Mouse (Mus musculus): Measurements from ENCODE around the gene Olfr401. TPM values are rescaled to one million over a fixed set of nuclear protein-coding genes. Genes with fewer than 3 reads are reported as not detected.
"Not testable (repeated sequence)": the region's sequence is repeated elsewhere in the genome, so short reads cannot be mapped to it uniquely, and the experiment has no call there.

The Olfr401 gene
- not detected in 2 replicates for polyA plus RNA-seq (2014; fragmentation: Nextera tagmentation; extraction: Ambion mirVana)

GRCm38 (mm10) chr11:74113412-74113811 is at the start of gene Olfr401:
Olfr401 (plus strand) TSS chr11:74113712.
- Histone ChIP-seq H3K4me1 (replicated peaks; ENCODE audit: control insufficient read depth, insufficient read depth, low read length) (no peaks in the 10 kb centered on the region), H3K27ac (ENCODE audit: low read depth, low read length) (no peak within 1 kb of the TSS), H3K27me3 (ENCODE audit: control insufficient read depth, insufficient read depth, low read length) (no peaks in the 10 kb centered on the region), H3K9me3 (ENCODE audit: control insufficient read depth, low read length) (peaks cover 4% of the 10 kb centered on the region), H3K36me3 (ENCODE audit: control insufficient read depth, insufficient read depth, low read length) (no peaks in the 10 kb centered on the region), H3K4me2 (ENCODE audit: low read depth, low read length, severe bottlenecking) (no peak within 1 kb of the TSS), H3K4me3 (ENCODE audit: low read depth, low read length) (no peak within 1 kb of the TSS), H3K9ac (ENCODE audit: low read length) (no peak within 1 kb of the TSS)
- DNase-seq (ENCODE audit: low spot score) (no peak), ATAC-seq (replicated peaks; ENCODE audit: low FRiP score) (no peak)

DNA sequence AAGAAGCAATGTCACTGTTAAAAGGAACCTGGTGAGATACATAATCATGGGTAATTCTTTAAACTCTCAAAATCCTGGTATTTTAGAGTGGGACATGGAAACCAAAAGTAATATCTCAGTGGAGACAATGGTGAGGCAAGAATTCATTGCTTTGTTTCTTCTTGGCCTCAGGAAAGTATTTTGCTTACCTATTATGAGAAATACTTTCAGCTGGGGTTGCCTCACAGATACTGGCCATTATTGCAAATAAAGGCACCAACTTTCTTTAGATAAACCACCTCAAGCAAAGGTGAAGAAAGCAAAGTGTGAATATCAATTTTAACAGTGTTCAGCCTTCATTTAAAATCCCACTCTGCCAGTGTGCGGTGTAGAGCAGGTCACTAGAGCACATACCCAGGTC is 43.9 kb upstream of the Olfr401 start, which contains the start of gene Zfp616:
Gene Zfp616 (plus strand): TSS at position 301 of the 400 bp plus-strand sequence.
- H3K9me3 ChIP-seq (ENCODE audit: control insufficient read depth, low read length) = no peaks in the 10 kb centered on the region; the same call in 1 of the 2 replicates
- H3K4me3 ChIP-seq (ENCODE audit: low read depth, low read length) = no peak within 1 kb of the TSS
- H3K4me2 ChIP-seq (ENCODE audit: low read depth, low read length, severe bottlenecking) = no peak within 1 kb of the TSS
- H3K4me1 ChIP-seq (replicated peaks; ENCODE audit: control insufficient read depth, insufficient read depth, low read length) = no peaks in the 10 kb centered on the region
- DNase-seq (ENCODE audit: low spot score) (no peak), ATAC-seq (replicated peaks; ENCODE audit: low FRiP score) (no peak)
- no peaks in the 10 kb centered on the region for H3K36me3 ChIP-seq (ENCODE audit: control insufficient read depth, insufficient read depth, low read length)
- no peak within 1 kb of the TSS for H3K9ac ChIP-seq (ENCODE audit: low read length)
- 96% methylated on average over 1 of the region's 1 CpGs for WGBS
- H3K27me3 ChIP-seq (ENCODE audit: control insufficient read depth, insufficient read depth, low read length) = no peaks in the 10 kb centered on the region
- no peak within 1 kb of the TSS for H3K27ac ChIP-seq (ENCODE audit: low read depth, low read length)

DNA sequence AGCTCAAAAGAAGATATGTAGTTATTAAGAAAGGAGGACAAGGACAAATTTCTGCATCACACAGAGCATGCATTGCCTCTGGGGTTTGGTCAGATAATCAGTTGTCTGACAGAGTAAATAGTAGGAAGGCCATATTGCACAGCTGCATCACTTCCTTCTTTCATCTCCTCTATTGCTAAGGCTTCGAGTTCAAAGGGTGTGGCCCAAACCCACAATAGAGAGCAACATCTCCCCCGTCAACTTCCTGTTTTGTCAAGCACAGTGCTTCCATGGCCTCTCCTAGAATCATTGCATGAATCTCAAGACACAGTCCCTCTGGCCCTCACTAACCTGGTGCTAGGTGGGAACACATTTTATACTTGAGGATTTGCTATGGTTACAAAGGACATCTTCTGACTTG is 12.8 kb upstream of the Olfr401 start:
- DNase-seq (ENCODE audit: low spot score) = no peak
- no peaks in the 10 kb centered on the region for H3K4me1 ChIP-seq (replicated peaks; ENCODE audit: control insufficient read depth, insufficient read depth, low read length)
- no peak overlapping the region for H3K4me3 ChIP-seq (ENCODE audit: low read depth, low read length)
- no peaks in the 10 kb centered on the region for H3K36me3 ChIP-seq (ENCODE audit: control insufficient read depth, insufficient read depth, low read length)
- no peak overlapping the region for H3K9ac ChIP-seq (ENCODE audit: low read length)
- no peak for ATAC-seq (replicated peaks; ENCODE audit: low FRiP score)
- no peaks in the 10 kb centered on the region for H3K27me3 ChIP-seq (ENCODE audit: control insufficient read depth, insufficient read depth, low read length)
- H3K9me3 ChIP-seq (ENCODE audit: control insufficient read depth, low read length) = no peaks in the 10 kb centered on the region; the same call in none of the 2 replicates
- no peak overlapping the region for H3K4me2 ChIP-seq (ENCODE audit: low read depth, low read length, severe bottlenecking)
- WGBS = 82% methylated on average over 2 of the region's 2 CpGs
- no peak overlapping the region for H3K27ac ChIP-seq (ENCODE audit: low read depth, low read length)

DNA sequence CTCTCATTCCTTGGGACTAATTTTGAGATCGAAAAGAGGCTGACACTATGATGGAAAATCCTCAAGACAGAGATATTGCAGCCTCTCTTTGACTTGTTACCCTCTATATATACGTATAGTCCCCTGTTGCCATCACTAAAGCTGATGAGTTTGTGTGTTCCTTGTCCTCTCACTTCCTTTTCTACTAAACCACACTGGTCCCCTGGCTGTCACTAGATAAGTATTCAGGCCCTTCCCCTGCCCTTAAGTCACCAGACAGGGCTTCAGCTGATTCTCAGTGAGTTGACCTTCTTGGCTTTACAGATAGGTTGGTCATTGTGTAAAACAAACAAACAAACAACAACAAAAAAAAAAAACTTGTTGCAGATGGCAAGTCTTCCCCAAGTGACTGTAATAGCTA is 12.0 kb upstream of the Olfr401 start:
- no peak overlapping the region for H3K4me2 ChIP-seq (ENCODE audit: low read depth, low read length, severe bottlenecking)
- H3K36me3 ChIP-seq (ENCODE audit: control insufficient read depth, insufficient read depth, low read length) = no peaks in the 10 kb centered on the region
- no peaks in the 10 kb centered on the region for H3K4me1 ChIP-seq (replicated peaks; ENCODE audit: control insufficient read depth, insufficient read depth, low read length)
- DNase-seq (ENCODE audit: low spot score) (no peak), ATAC-seq (replicated peaks; ENCODE audit: low FRiP score) (no peak)
- WGBS = 49% methylated on average over 2 of the region's 2 CpGs
- no peak overlapping the region for H3K27ac ChIP-seq (ENCODE audit: low read depth, low read length)
- H3K27me3 ChIP-seq (ENCODE audit: control insufficient read depth, insufficient read depth, low read length) = no peaks in the 10 kb centered on the region
- no peaks in the 10 kb centered on the region; the same call in none of the 2 replicates for H3K9me3 ChIP-seq (ENCODE audit: control insufficient read depth, low read length)
- H3K4me3 ChIP-seq (ENCODE audit: low read depth, low read length) = no peak overlapping the region
- H3K9ac ChIP-seq (ENCODE audit: low read length) = no peak overlapping the region

DNA sequence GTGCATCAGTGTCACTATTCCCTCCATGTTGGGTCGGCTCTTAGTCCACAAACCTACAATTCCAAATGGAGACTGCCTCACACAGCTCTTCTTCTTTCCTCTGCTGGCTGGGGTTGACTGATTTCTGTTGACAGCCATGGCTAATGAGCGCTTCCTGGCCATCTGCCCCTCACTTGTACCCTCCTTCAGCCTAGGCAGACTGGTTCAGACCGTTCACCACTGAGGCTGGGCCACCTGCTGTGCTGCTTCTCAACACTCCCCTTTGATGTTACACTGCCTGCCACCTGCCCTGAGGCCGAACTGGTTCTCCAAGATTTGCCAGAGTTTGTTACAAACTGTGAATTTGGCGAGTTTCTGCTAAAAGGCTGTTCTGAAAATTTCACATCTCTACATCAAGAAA is 8.4 kb upstream of the Olfr401 start:
- H3K4me1 ChIP-seq (replicated peaks; ENCODE audit: control insufficient read depth, insufficient read depth, low read length) = no peaks in the 10 kb centered on the region
- H3K9me3 ChIP-seq (ENCODE audit: control insufficient read depth, low read length) = peaks cover 1% of the 10 kb centered on the region
- no peak overlapping the region for H3K27ac ChIP-seq (ENCODE audit: low read depth, low read length)
- H3K27me3 ChIP-seq (ENCODE audit: control insufficient read depth, insufficient read depth, low read length) = no peaks in the 10 kb centered on the region
- ATAC-seq (replicated peaks; ENCODE audit: low FRiP score) = no peak
- H3K4me2 ChIP-seq (ENCODE audit: low read depth, low read length, severe bottlenecking) = no peak overlapping the region
- no peak for DNase-seq (ENCODE audit: low spot score)
- H3K4me3 ChIP-seq (ENCODE audit: low read depth, low read length) = no peak overlapping the region
- no peaks in the 10 kb centered on the region for H3K36me3 ChIP-seq (ENCODE audit: control insufficient read depth, insufficient read depth, low read length)
- WGBS = 44% methylated on average over 5 of the region's 5 CpGs
- no peak overlapping the region for H3K9ac ChIP-seq (ENCODE audit: low read length)

GRCm38 (mm10) chr11:74140001-74140400 is 26.5 kb downstream of the Olfr401 start:
- not testable (repeated sequence) for H3K27me3 ChIP-seq (ENCODE audit: control insufficient read depth, insufficient read depth, low read length); H3K4me2 ChIP-seq (ENCODE audit: low read depth, low read length, severe bottlenecking); ATAC-seq (replicated peaks; ENCODE audit: low FRiP score); H3K36me3 ChIP-seq (ENCODE audit: control insufficient read depth, insufficient read depth, low read length); H3K9ac ChIP-seq (ENCODE audit: low read length); H3K27ac ChIP-seq (ENCODE audit: low read depth, low read length); H3K4me3 ChIP-seq (ENCODE audit: low read depth, low read length); DNase-seq (ENCODE audit: low spot score); H3K4me1 ChIP-seq (replicated peaks; ENCODE audit: control insufficient read depth, insufficient read depth, low read length)
- WGBS = 33% methylated on average over 1 of the region's 1 CpGs
- H3K9me3 ChIP-seq (ENCODE audit: control insufficient read depth, low read length) = peaks cover 26% of the 10 kb centered on the region; the same call in 1 of the 2 replicates

- Histone ChIP-seq H3K27ac (ENCODE audit: low read depth, low read length) (no peak overlapping the region), H3K4me2 (ENCODE audit: low read depth, low read length, severe bottlenecking) (no peak overlapping the region), H3K4me3 (ENCODE audit: low read depth, low read length) (no peak overlapping the region), H3K27me3 (ENCODE audit: control insufficient read depth, insufficient read depth, low read length) (no peaks in the 10 kb centered on the region), H3K9me3 (ENCODE audit: control insufficient read depth, low read length) (peaks cover 7% of the 10 kb centered on the region), H3K9ac (ENCODE audit: low read length) (no peak overlapping the region), H3K4me1 (replicated peaks; ENCODE audit: control insufficient read depth, insufficient read depth, low read length) (no peaks in the 10 kb centered on the region), H3K36me3 (ENCODE audit: control insufficient read depth, insufficient read depth, low read length) (no peaks in the 10 kb centered on the region)
- no peak for ATAC-seq (replicated peaks; ENCODE audit: low FRiP score)
- DNase-seq (ENCODE audit: low spot score) = no peak
Measured at GRCm38 (mm10) chr11:74145866-74146265, 32.4 kb downstream of the Olfr401 start.

DNA sequence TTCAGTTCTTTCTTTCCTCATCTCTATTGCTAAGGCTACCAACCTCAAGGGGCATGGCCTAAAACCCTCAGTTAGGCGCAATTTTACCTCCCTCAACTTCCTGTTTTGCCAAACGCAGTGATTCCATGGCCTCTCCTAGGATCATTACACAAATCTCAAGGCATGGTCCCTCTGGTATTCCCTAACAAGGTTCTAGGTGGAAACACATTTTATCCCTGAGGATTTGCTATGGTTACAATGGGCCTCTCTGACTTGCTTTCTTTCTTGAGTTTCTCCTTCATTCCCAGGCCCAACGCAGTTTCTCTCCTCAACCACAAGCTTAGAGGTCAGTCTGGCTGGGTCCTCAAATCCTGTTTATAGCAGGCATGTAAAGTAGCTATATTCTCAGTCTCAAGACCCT is 39.7 kb downstream of the Olfr401 start, which contains the start of gene Olfr402:
Gene Olfr402 (plus strand): TSS at position 301 of the 400 bp plus-strand sequence.
- no peaks in the 10 kb centered on the region for H3K4me1 ChIP-seq (replicated peaks; ENCODE audit: control insufficient read depth, insufficient read depth, low read length)
- ATAC-seq (replicated peaks; ENCODE audit: low FRiP score) (no peak), DNase-seq (ENCODE audit: low spot score) (no peak)
- H3K9me3 ChIP-seq (ENCODE audit: control insufficient read depth, low read length) = peaks cover 2% of the 10 kb centered on the region
- H3K27ac ChIP-seq (ENCODE audit: low read depth, low read length) = no peak within 1 kb of the TSS
- 61% methylated on average over 3 of the region's 3 CpGs for WGBS
- no peak within 1 kb of the TSS for H3K4me3 ChIP-seq (ENCODE audit: low read depth, low read length)
- H3K4me2 ChIP-seq (ENCODE audit: low read depth, low read length, severe bottlenecking) = no peak within 1 kb of the TSS
- no peaks in the 10 kb centered on the region for H3K27me3 ChIP-seq (ENCODE audit: control insufficient read depth, insufficient read depth, low read length)
- H3K36me3 ChIP-seq (ENCODE audit: control insufficient read depth, insufficient read depth, low read length) = no peaks in the 10 kb centered on the region
- no peak within 1 kb of the TSS for H3K9ac ChIP-seq (ENCODE audit: low read length)

- no peak overlapping the region for H3K9ac ChIP-seq (ENCODE audit: low read length)
- H3K27ac ChIP-seq (ENCODE audit: low read depth, low read length) = no peak overlapping the region
- H3K36me3 ChIP-seq (ENCODE audit: control insufficient read depth, insufficient read depth, low read length) = no peaks in the 10 kb centered on the region
- H3K4me1 ChIP-seq (replicated peaks; ENCODE audit: control insufficient read depth, insufficient read depth, low read length) = no peaks in the 10 kb centered on the region
- no peaks in the 10 kb centered on the region for H3K27me3 ChIP-seq (ENCODE audit: control insufficient read depth, insufficient read depth, low read length)
- no peak overlapping the region for H3K4me3 ChIP-seq (ENCODE audit: low read depth, low read length)
- no peak for ATAC-seq (replicated peaks; ENCODE audit: low FRiP score)
- DNase-seq (ENCODE audit: low spot score) = no peak
- no peaks in the 10 kb centered on the region for H3K9me3 ChIP-seq (ENCODE audit: control insufficient read depth, low read length)
- no peak overlapping the region for H3K4me2 ChIP-seq (ENCODE audit: low read depth, low read length, severe bottlenecking)
Measured at GRCm38 (mm10) chr11:74168771-74169170, 55.3 kb downstream of the Olfr401 start.

Data from forebrain, embryonic 11.5 days (tissue).